Comparison of ENCODE assay signal across 24 mouse cellular contexts in the genomic region with DNA sequence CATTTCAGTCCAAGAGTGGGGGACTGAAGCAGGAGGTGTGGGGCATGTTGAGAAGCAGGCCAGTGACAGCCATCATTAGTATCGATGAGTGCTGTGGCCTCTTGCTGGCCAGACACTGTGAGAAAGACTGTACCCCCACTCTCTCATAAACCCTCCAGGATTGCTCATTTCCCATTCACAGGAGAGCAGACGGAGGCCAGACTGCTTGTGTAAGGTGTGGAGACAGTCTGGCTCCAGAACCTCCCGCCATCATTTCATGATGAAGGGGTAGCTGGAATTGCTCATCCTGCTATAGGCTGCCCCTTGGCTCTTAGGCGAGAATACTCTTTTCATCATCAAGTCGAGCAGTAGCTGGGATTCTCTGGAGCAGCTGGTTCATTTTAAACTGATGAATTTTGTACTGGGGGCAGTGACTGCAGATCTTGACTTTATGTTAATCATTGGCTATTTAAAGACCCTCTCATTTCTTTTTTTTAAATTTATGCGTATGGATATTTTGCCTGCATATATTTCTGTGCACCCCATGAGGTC. TPM values are rescaled to one million over a fixed set of nuclear protein-coding genes. Genes with fewer than 3 reads are reported as not detected.
DNase-seq lines count a peak whose midpoint lies in the region; ATAC-seq and TF ChIP-seq lines count a peak whose summit lies in the region.
"Had no signal": no experiment of that assay in that cellular context is flagged by ENCODE, and none has a peak within 500 bp of the region (broad histone marks: within the 10 kb centered on the region; RNA-seq: fewer than 3 reads in every experiment).

No protein-coding gene starts in this region.

- H3K27ac ChIP-seq in lung, embryonic 14.5 days (ENCODE audit: low read depth): no peak overlapping the region
- no peak overlapping the region for H3K27ac ChIP-seq in lung, embryonic 16.5 days (ENCODE audit: low read length)
- H3K27ac ChIP-seq: embryonic facial prominence, embryonic 10.5 days; embryonic facial prominence, embryonic 12.5 days; forebrain, embryonic 13.5 days had no signal

- no peak overlapping the region for H3K4me3 ChIP-seq in lung, embryonic 14.5 days (ENCODE audit: low read depth, low read length)
- no peak overlapping the region for H3K4me3 ChIP-seq in lung, adult 2 months (replicated peaks; ENCODE audit: extremely low read depth, low read depth, low read length)
- no peak overlapping the region for H3K4me3 ChIP-seq in lung, embryonic 16.5 days (ENCODE audit: low read length)
- H3K4me3 ChIP-seq: embryonic facial prominence, embryonic 10.5 days; embryonic facial prominence, embryonic 12.5 days; forebrain, embryonic 13.5 days had no signal

- H3K4me1 ChIP-seq in lung, embryonic 14.5 days (ENCODE audit: insufficient read depth): no peaks in the 10 kb centered on the region
- H3K4me1 ChIP-seq in lung, adult 2 months (ENCODE audit: control insufficient read depth, insufficient read depth, low read length): no peaks in the 10 kb centered on the region
- H3K4me1 ChIP-seq in lung, embryonic 16.5 days (replicated peaks; ENCODE audit: control insufficient read depth, insufficient read depth, low read length): no peaks in the 10 kb centered on the region
- H3K4me1 ChIP-seq: embryonic facial prominence, embryonic 10.5 days; embryonic facial prominence, embryonic 12.5 days; forebrain, embryonic 13.5 days had no signal

- no peak overlapping the region for H3K9ac ChIP-seq in lung, embryonic 14.5 days
- no peak overlapping the region for H3K9ac ChIP-seq in lung, embryonic 16.5 days (ENCODE audit: low read length)
- H3K9ac ChIP-seq: embryonic facial prominence, embryonic 12.5 days; forebrain, embryonic 13.5 days had no signal

- no peak for TF ChIP-seq POLR2A in lung, adult 2 months (IDR thresholded peaks at IDR 0.05; ENCODE audit: borderline replicate concordance, extremely low read depth, low read depth, low read length)

- TF ChIP-seq CTCF in lung, embryonic 14.5 days (IDR thresholded peaks at IDR 0.05; ENCODE audit: low read depth): no peak
- no peak for TF ChIP-seq CTCF in lung, adult 2 months (IDR thresholded peaks at IDR 0.05; ENCODE audit: insufficient read depth, low read length)

- no peaks in the 10 kb centered on the region for H3K9me3 ChIP-seq in lung, embryonic 14.5 days (ENCODE audit: low read depth, low read length)
- no peaks in the 10 kb centered on the region for H3K9me3 ChIP-seq in lung, embryonic 16.5 days (ENCODE audit: control insufficient read depth, low read length)
- H3K9me3 ChIP-seq: embryonic facial prominence, embryonic 10.5 days; embryonic facial prominence, embryonic 12.5 days; forebrain, embryonic 13.5 days; G1E had no signal

- 42% methylated on average over 6 of the region's 6 CpGs for WGBS in lung, embryonic 14.5 days
- WGBS in lung, adult 2 months: 82% methylated on average over 6 of the region's 6 CpGs
- 43% methylated on average over 6 of the region's 6 CpGs for WGBS in lung, embryonic 16.5 days

- H3K36me3 ChIP-seq in lung, embryonic 14.5 days (ENCODE audit: insufficient read depth): peaks cover 22% of the 10 kb centered on the region; the same call in 1 of the 2 replicates
- peaks cover 8% of the 10 kb centered on the region for H3K36me3 ChIP-seq in lung, embryonic 16.5 days (ENCODE audit: control insufficient read depth, insufficient read depth, low read length)

- ATAC-seq in lung, embryonic 14.5 days (ENCODE audit: insufficient read depth): peak; percentile 64; the same call in 1 of the 2 replicates
- peak; percentile 60 for ATAC-seq in lung, embryonic 16.5 days (ENCODE audit: low read depth)
- ATAC-seq: activated CD4-positive, CD25-positive, alpha-beta regulatory T cell, adult 4 months; CD4-positive, CD25-positive, alpha-beta regulatory T cell, adult 4 months; forebrain, embryonic 13.5 days; Patski had no signal

- no peaks in the 10 kb centered on the region for H3K27me3 ChIP-seq in lung, embryonic 14.5 days (ENCODE audit: insufficient read depth, low read length)
- H3K27me3 ChIP-seq in lung, embryonic 16.5 days (ENCODE audit: control insufficient read depth, insufficient read depth, low read depth, low read length): no peaks in the 10 kb centered on the region
- H3K27me3 ChIP-seq: CH12.LX; embryonic facial prominence, embryonic 12.5 days; forebrain, embryonic 13.5 days; Patski had no signal

- intact Hi-C loops in left cerebral cortex, postnatal 25 days (cut with DNase I): no loop called here

- peak; percentile 72 for DNase-seq in heart, adult 11 months
- no peak for DNase-seq in heart, adult 8-10 months (ENCODE audit: low spot score)
- DNase-seq in lung, embryonic 14.5 days: peak; percentile 73
- no peak for DNase-seq in lung, adult 2 months
- DNase-seq in lung, postnatal 14 days: no peak
- DNase-seq in left cerebral cortex, postnatal 25 days (ENCODE audit: low spot score in 2 of 2): no peak
- DNase-seq: adrenal gland, adult 8-10 months; adrenal gland, postnatal 14 days; adrenal gland, postnatal 36 days; B cell, adult 2 months; cerebellum, adult 11-12 months; cerebellum, adult 2 months; cerebellum, adult 9-10 months; cerebellum, postnatal 10 days; cerebellum, postnatal 25 days had no signal

- H3K4me2 ChIP-seq in lung, embryonic 14.5 days: no peak overlapping the region
- no peak overlapping the region for H3K4me2 ChIP-seq in lung, embryonic 16.5 days (ENCODE audit: low read depth, low read length)
- H3K4me2 ChIP-seq: embryonic facial prominence, embryonic 12.5 days; forebrain, embryonic 13.5 days had no signal

RNA-seq across cellular contexts. Expression of a gene that starts 41.1 kb away (rescaled TPM):
- total RNA-seq in heart, adult 8-10 months (2022): 10 to 100 TPM; 31.5 to 46.7 (median 40.2) TPM
- polyA plus RNA-seq in lung, embryonic 14.5 days (2014; fragmentation: Nextera tagmentation; extraction: Ambion mirVana): 152 and 157 TPM in 2 replicates
- polyA plus RNA-seq in lung, adult 2 months (2012; rRNA removed): 28.8 and 33.5 TPM in 2 replicates
- polyA plus RNA-seq in lung, embryonic 16.5 days (2015; fragmentation: Nextera tagmentation; extraction: Ambion mirVana): 113 and 114 TPM in 2 replicates
- 10 to 100 TPM; 51.5 to 52.2 TPM for total RNA-seq in left cerebral cortex, postnatal 25 days (2021)

Comparison
In these comparisons a context has a peak if more than half of its experiments do, and no peak if none do; other contexts are left out.
1. DNase-seq: peak in heart, adult 11 months (single experiment) and lung, embryonic 14.5 days (single experiment); none in heart, adult 8-10 months (single experiment), lung, adult 2 months (single experiment), lung, postnatal 14 days (single experiment) and left cerebral cortex, postnatal 25 days (0 of 2).